Mouse (Mus musculus) hindlimb bud, embryonic 11.5 days (tissue): ENCODE measurements around the gene Plp2.

Experiments
- DNase-seq: peaks from one replicate; pipeline ENCODE4 v3.0.0-alpha.2; 2012; ENCODE audit warnings: low read depth, low spot score; ENCODE audit errors: extremely low spot score

The Plp2 gene

GRCm38 (mm10) chrX:7662936-7663335 is 8.3 kb downstream of the Plp2 start:
- no peak for DNase-seq

- no peak for DNase-seq
These were observed 10.1 kb downstream of the Plp2 start for GRCm38 (mm10) chrX:7661086-7661485.

GRCm38 (mm10) chrX:7658785-7659589 is 12.2 kb downstream of the Plp2 start:
- DNase-seq = no peak

GRCm38 (mm10) chrX:7658031-7658784 is 13.0 kb downstream of the Plp2 start:
- no peak for DNase-seq

GRCm38 (mm10) chrX:7657221-7657639 is 14.0 kb downstream of the Plp2 start, which contains the start of gene Prickle3:
TSS of gene Prickle3 (plus strand) at chrX:7657260.
- DNase-seq = no peak

GRCm38 (mm10) chrX:7648671-7649304 is 22.4 kb downstream of the Plp2 start:
- DNase-seq = peak; percentile 78

GRCm38 (mm10) chrX:7645349-7645748 is 25.8 kb downstream of the Plp2 start:
- DNase-seq = no peak

- no peak for DNase-seq
These were observed 30.4 kb downstream of the Plp2 start for GRCm38 (mm10) chrX:7640785-7641184.

- DNase-seq = no peak
These were observed 31.5 kb downstream of the Plp2 start for GRCm38 (mm10) chrX:7639536-7640325.

GRCm38 (mm10) chrX:7638401-7639091 is 32.6 kb downstream of the Plp2 start, which contains the start of gene Syp:
TSS of gene Syp (plus strand) at chrX:7638471.
- DNase-seq = no peak

- no peak for DNase-seq
These were observed 36.1 kb downstream of the Plp2 start for GRCm38 (mm10) chrX:7635101-7635500.

- no peak for DNase-seq
These were observed 38.6 kb downstream of the Plp2 start for GRCm38 (mm10) chrX:7632560-7632959.
